Mouse (Mus musculus): ENCODE measurements around the gene Snap23. TPM values are rescaled to one million over a fixed set of nuclear protein-coding genes. Genes with fewer than 3 reads are reported as not detected.
A peak's percentile ranks its signal among the peaks of the same experiment; 100 is the strongest.

Snap23 gene
- polyA plus RNA-seq, 1 experiment from 2014 or later = 22.7 TPM

- ATAC-seq (ENCODE audit: low FRiP score, low TSS enrichment) = no peak
- no peak overlapping the region for H3K9ac ChIP-seq (ENCODE audit: low read length)
- TF ChIP-seq EP300 (optimal IDR thresholded peaks at IDR 0.05) = no peak
- WGBS = 72% methylated on average over 2 of the region's 2 CpGs
- no peak overlapping the region for H3K27ac ChIP-seq (replicated peaks)
- no peaks in the 10 kb centered on the region for H3K9me3 ChIP-seq (ENCODE audit: control insufficient read depth, low read length)
- H3K4me2 ChIP-seq (replicated peaks; ENCODE audit: low read depth) = no peak overlapping the region
- no peaks in the 10 kb centered on the region for H3K27me3 ChIP-seq (ENCODE audit: control insufficient read depth, insufficient read depth, low read length)
- no peaks in the 10 kb centered on the region for H3K4me1 ChIP-seq (replicated peaks; ENCODE audit: control insufficient read depth, insufficient read depth)
- no peak for DNase-seq (ENCODE audit: low spot score)
- H3K4me3 ChIP-seq (ENCODE audit: low read depth, low read length) = no peak overlapping the region
- peaks cover 5% of the 10 kb centered on the region; the same call in 1 of the 2 replicates for H3K36me3 ChIP-seq (ENCODE audit: control insufficient read depth, insufficient read depth, low read length)
These were observed 30.3 kb downstream of the Snap23 start for GRCm38 (mm10) chr2:120597734-120598133.

- TF ChIP-seq CTCF (IDR thresholded peaks at IDR 0.05; ENCODE audit: low read depth) (no peak), EP300 (optimal IDR thresholded peaks at IDR 0.05) (no peak)
- Histone ChIP-seq H3K4me2 (replicated peaks; ENCODE audit: low read depth) (no peak overlapping the region), H3K4me1 (replicated peaks; ENCODE audit: control insufficient read depth, insufficient read depth) (no peaks in the 10 kb centered on the region), H3K9ac (ENCODE audit: low read length) (no peak overlapping the region), H3K27ac (replicated peaks) (no peak overlapping the region), H3K27me3 (ENCODE audit: control insufficient read depth, insufficient read depth, low read length) (no peaks in the 10 kb centered on the region), H3K4me3 (ENCODE audit: low read depth, low read length) (no peak overlapping the region), H3K36me3 (ENCODE audit: control insufficient read depth, insufficient read depth, low read length) (peaks cover 5% of the 10 kb centered on the region; the same call in 1 of the 2 replicates), H3K9me3 (ENCODE audit: control insufficient read depth, low read length) (no peaks in the 10 kb centered on the region)
- 88% methylated on average over 4 of the region's 4 CpGs for WGBS
- ATAC-seq (ENCODE audit: low FRiP score, low TSS enrichment) (no peak), DNase-seq (ENCODE audit: low spot score) (no peak)
These were observed 32.0 kb downstream of the Snap23 start for GRCm38 (mm10) chr2:120599506-120599905.

DNA sequence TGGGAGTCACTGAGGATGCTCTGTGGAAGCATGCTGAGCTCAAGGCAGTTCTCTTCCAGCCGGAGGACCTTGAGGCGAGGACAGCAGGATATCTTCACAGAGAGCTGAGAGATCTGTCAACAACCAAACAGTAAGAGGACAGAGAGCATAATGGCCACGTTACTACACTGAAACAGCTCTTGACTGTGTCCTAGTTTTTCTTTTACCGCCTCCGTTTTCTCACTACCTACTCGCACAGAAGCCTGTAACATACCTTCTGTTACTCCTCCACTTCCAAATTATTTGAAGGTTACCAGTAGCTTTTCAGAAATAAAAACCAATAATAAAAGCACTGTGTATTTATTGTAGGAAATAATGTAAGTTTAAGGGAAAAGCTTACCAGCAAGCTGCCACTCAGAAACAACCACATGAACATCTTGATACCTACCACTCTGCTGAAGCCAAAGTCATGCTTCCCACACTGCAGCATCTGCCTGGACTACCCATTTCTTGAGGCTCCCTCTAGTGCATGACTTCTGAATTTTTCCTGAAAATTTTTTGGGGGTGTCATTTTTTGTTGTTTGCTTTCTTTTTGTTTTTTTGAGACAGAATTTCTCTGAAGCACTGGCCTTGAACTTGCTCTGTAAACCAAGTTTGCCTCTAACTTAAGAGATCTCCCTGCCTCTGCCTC lies 38.7 kb downstream of the Snap23 start:
- WGBS = 91% methylated on average over 6 of the region's 6 CpGs

DNA sequence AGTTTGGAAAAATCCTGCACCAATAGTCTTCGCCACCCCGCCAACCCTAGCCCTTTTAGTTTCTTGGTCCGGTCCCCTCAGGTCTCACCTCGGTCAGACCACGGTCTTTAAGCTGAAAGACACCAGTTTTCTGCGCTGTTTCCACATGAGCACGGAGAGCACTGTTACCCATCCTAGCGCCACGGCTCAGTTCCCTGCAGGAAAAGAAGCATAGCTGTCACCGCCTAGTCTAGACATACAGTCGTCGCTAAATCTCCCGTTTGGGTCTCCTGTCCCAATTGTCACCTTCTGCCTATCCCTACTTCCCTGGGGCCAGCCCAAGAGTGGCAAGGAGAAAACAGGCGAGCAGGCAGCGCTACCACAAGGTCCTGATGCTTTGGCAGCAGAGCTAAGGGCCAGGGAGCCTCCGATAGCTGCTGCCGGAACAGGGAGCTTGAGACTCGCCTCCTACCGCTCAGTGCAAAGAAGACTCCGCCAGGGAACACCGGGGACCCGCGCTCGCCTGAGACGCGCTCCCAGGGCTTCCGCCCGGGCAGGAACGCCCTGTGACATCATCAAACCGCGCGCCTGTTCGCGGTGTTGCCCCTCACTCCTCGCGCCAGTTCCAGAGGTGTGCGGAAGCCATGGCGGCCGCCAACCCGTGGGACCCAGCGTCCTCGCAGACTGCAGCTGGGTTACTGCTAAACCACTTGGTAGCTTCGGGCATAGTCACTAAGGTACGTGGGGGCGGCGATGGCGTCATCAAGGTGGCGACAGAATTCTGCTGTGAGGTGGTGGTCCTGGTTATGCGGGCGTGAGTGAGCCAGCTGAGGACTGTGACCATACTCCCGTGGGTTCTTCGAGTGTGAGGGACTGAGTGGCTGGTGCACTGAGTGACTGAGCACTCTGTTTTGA lies 41.6 kb downstream of the Snap23 start, which contains the start of the genes Haus2 and Lrrc57:
TSS of gene Haus2 (plus strand) at position 554 of the 894 bp plus-strand sequence.
TSS of gene Lrrc57 (minus strand) at position 691 of the 894 bp plus-strand sequence.
- peak; percentile 94 for DNase-seq (ENCODE audit: low spot score)
- ATAC-seq (ENCODE audit: low FRiP score, low TSS enrichment) = peak; percentile 98
- peak within 1 kb of the TSS; percentile 85 for H3K9ac ChIP-seq (ENCODE audit: low read length)
- peak within 1 kb of the TSS; percentile 88 for H3K4me2 ChIP-seq (replicated peaks; ENCODE audit: low read depth)
- under 1% methylated on average over 51 of the region's 52 CpGs for WGBS
- H3K4me1 ChIP-seq (replicated peaks; ENCODE audit: control insufficient read depth, insufficient read depth) = no peaks in the 10 kb centered on the region
- TF ChIP-seq CTCF (IDR thresholded peaks at IDR 0.05; ENCODE audit: low read depth) (peak; percentile 52), EP300 (optimal IDR thresholded peaks at IDR 0.05) (no peak)
- no peaks in the 10 kb centered on the region for H3K9me3 ChIP-seq (ENCODE audit: control insufficient read depth, low read length)
- peak within 1 kb of the TSS; percentile 94 for H3K27ac ChIP-seq (replicated peaks)
- H3K36me3 ChIP-seq (ENCODE audit: control insufficient read depth, insufficient read depth, low read length) = 0 out of 2 replicates have a peak, but pooled peaks cover 3% of the 10 kb centered on the region
- H3K4me3 ChIP-seq (ENCODE audit: low read depth, low read length) = peak within 1 kb of the TSS; percentile 94
- H3K27me3 ChIP-seq (ENCODE audit: control insufficient read depth, insufficient read depth, low read length) = no peaks in the 10 kb centered on the region

More for the DNA sequence above, 38.7 kb downstream of the Snap23 start:
- H3K4me1 ChIP-seq (replicated peaks; ENCODE audit: control insufficient read depth, insufficient read depth) = no peaks in the 10 kb centered on the region
- no peaks in the 10 kb centered on the region for H3K9me3 ChIP-seq (ENCODE audit: control insufficient read depth, low read length)
- H3K27ac ChIP-seq (replicated peaks) = no peak overlapping the region
- no peak overlapping the region for H3K4me2 ChIP-seq (replicated peaks; ENCODE audit: low read depth)
- H3K36me3 ChIP-seq (ENCODE audit: control insufficient read depth, insufficient read depth, low read length) = peaks cover 2% of the 10 kb centered on the region; the same call in 1 of the 2 replicates
- DNase-seq (ENCODE audit: low spot score) = no peak
- H3K27me3 ChIP-seq (ENCODE audit: control insufficient read depth, insufficient read depth, low read length) = no peaks in the 10 kb centered on the region
- ATAC-seq (ENCODE audit: low FRiP score, low TSS enrichment) = no peak
- no peak for TF ChIP-seq EP300 (optimal IDR thresholded peaks at IDR 0.05)
- peak; percentile 67 for TF ChIP-seq CTCF (IDR thresholded peaks at IDR 0.05; ENCODE audit: low read depth)
- no peak overlapping the region for H3K9ac ChIP-seq (ENCODE audit: low read length)
- no peak overlapping the region for H3K4me3 ChIP-seq (ENCODE audit: low read depth, low read length)

DNA sequence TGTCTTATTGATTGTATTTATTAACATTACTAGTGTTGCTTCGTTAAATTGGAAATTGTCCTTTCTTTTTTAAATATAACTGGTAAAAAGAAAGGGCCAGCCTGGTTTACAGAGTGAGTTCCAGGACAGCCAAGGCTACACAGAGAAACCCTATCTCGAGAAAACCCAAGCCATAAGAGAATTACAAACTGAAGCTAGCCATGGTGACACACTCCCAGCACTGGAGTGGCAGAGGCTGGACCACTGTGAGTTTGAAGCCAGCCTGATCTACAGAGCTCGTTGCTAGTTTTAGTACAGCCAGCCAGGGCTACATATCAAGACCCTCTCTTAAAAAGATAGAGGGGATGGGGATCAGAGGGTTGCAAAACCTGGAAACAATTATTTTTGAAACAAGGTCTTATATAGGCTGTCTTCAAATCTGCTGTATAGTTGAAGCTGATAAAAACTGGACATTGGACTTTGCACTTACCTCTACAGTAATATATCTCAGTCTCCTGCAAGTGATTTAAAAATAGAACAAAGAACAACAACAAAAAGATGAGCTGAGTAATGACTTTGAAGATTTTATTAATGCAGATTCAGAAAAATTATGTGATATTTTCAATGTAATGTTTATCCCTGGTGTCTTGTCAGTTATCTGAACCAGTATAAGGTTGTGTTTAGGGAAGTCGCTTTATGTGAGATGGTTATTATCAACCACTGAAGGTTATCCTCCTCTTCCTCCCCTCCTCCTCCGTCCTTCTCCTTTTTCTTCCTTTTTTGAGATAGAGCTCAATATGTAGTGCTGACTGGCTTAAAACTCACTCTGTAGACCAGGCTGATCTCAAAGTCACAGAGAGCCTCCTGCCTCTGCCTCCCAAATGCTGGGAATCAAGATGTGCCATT lies 49.0 kb downstream of the Snap23 start:
- Histone ChIP-seq H3K36me3 (ENCODE audit: control insufficient read depth, insufficient read depth, low read length) (peaks cover 8% of the 10 kb centered on the region; the same call in 1 of the 2 replicates), H3K4me3 (ENCODE audit: low read depth, low read length) (no peak overlapping the region), H3K4me1 (replicated peaks; ENCODE audit: control insufficient read depth, insufficient read depth) (no peaks in the 10 kb centered on the region), H3K4me2 (replicated peaks; ENCODE audit: low read depth) (no peak overlapping the region), H3K9ac (ENCODE audit: low read length) (no peak overlapping the region), H3K9me3 (ENCODE audit: control insufficient read depth, low read length) (no peaks in the 10 kb centered on the region), H3K27me3 (ENCODE audit: control insufficient read depth, insufficient read depth, low read length) (no peaks in the 10 kb centered on the region), H3K27ac (replicated peaks) (no peak overlapping the region)
- TF ChIP-seq EP300 (optimal IDR thresholded peaks at IDR 0.05) (no peak), CTCF (IDR thresholded peaks at IDR 0.05; ENCODE audit: low read depth) (no peak)
- no peak for DNase-seq (ENCODE audit: low spot score)
- no peak for ATAC-seq (ENCODE audit: low FRiP score, low TSS enrichment)
- WGBS = 84% methylated on average over 5 of the region's 5 CpGs
